Mouse (Mus musculus) splenic B cell, adult 2 months (primary cell): Measurements from ENCODE around the gene Ptprs.
A peak's percentile ranks its signal among the peaks of the same experiment; 100 is the strongest.

Source experiments
- DNase-seq: peaks from one replicate; pipeline ENCODE4 v3.0.0-alpha.2; 2011; ENCODE audit warnings: low read depth, low spot score
- H3K27me3 ChIP-seq: 2 replicates; pipeline ENCODE4 v1.6.1; 2012; ENCODE audit warnings: mild to moderate bottlenecking, low read length, moderate library complexity, mixed read lengths; ENCODE audit not compliant: control insufficient read depth, poor library complexity, insufficient read depth, severe bottlenecking
- H3K36me3 ChIP-seq: 2 replicates; pipeline ENCODE4 v1.6.1; 2012; ENCODE audit warnings: mild to moderate bottlenecking, low read length, moderate library complexity, mixed read lengths; ENCODE audit not compliant: control insufficient read depth, poor library complexity, insufficient read depth, severe bottlenecking

The Ptprs gene

GRCm38 (mm10) chr17:56477191-56477818 lies 1.0 kb upstream of the Ptprs start:
- no peaks in the 10 kb centered on the region for H3K27me3 ChIP-seq
- DNase-seq, result no peak
- no peaks in the 10 kb centered on the region for H3K36me3 ChIP-seq

GRCm38 (mm10) chr17:56475584-56476401 lies 490 bp downstream of the Ptprs start:
- DNase-seq, result no peak
- no peaks in the 10 kb centered on the region for H3K36me3 ChIP-seq
- H3K27me3 ChIP-seq, result no peaks in the 10 kb centered on the region

DNA sequence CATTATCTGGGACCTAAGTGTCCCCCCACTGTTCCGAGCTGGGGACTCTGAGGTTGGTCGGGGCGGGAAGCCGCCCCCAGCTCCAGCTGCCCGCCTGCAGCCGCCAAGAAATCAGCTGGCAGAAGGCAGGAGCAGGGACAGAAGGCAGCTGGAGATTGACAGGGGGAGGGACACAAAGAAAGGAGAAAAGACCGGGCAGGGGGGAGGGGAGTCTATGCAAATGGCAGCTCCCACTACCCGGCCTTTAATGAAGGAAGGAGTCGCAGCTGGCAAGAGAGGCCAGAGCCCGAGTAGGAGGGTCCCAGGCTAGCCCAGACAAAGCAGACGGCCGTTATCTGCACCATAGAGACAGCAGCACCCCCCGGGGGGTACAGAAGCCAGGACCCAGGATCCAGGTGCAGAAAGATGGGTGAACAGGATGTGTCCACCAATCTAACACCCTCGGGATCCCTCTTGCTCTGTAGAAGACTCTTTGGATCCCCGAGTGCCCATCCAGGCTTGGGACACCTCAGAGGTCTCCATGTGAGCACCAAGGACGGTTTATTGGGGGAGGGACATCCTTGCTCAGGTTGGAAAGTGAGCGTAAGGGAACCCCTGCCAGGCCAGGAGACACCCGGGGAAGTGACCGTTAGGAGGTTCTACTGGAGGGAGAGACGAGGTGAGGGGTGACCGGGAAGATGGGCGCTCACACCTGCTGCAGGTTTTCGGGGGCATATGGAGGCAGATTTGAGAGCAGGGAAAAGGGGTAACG lies 1.3 kb downstream of the Ptprs start:
- Histone ChIP-seq H3K27me3 (no peaks in the 10 kb centered on the region; the same call in 1 of the 2 replicates), H3K36me3 (no peaks in the 10 kb centered on the region)
- DNase-seq, result no peak

- H3K27me3 ChIP-seq, result no peaks in the 10 kb centered on the region; the same call in 1 of the 2 replicates
- peak; percentile 49 for DNase-seq
- H3K36me3 ChIP-seq, result no peaks in the 10 kb centered on the region
These were observed 1.9 kb downstream of the Ptprs start for GRCm38 (mm10) chr17:56474311-56474830.

- Histone ChIP-seq H3K27me3 (no peaks in the 10 kb centered on the region; the same call in 1 of the 2 replicates), H3K36me3 (no peaks in the 10 kb centered on the region)
- no peak for DNase-seq
These were observed 2.7 kb downstream of the Ptprs start for GRCm38 (mm10) chr17:56473611-56473905.

- DNase-seq, result peak; percentile 86
- H3K27me3 ChIP-seq, result no peaks in the 10 kb centered on the region; the same call in 1 of the 2 replicates
- H3K36me3 ChIP-seq, result no peaks in the 10 kb centered on the region
These were observed 3.3 kb downstream of the Ptprs start for GRCm38 (mm10) chr17:56472733-56473610.

GRCm38 (mm10) chr17:56472121-56472520 lies 4.2 kb downstream of the Ptprs start:
- no peaks in the 10 kb centered on the region for H3K36me3 ChIP-seq

DNA sequence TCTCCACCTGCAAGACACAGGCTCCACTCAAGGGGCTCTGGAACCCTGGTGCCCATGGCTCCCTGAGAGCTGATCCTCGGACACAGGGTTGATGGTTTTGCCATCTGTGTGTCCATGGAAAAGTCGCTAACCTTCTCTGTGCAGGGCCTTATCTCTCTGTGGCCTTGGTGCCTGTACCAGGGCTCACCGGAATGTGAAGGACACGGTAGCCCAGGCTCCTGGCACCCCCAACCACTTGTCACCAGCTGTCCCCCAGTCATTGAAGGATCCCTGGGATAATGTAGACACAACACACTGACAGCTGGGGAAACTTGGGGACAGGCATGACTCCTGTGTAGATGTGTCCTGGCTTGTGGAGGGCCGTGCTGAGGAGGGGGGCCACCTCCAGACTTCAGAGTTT lies 5.1 kb downstream of the Ptprs start:
- DNase-seq, result no peak
- no peaks in the 10 kb centered on the region for H3K36me3 ChIP-seq
- no peaks in the 10 kb centered on the region; the same call in 1 of the 2 replicates for H3K27me3 ChIP-seq

More at GRCm38 (mm10) chr17:56472121-56472520, 4.2 kb downstream of the Ptprs start:
- no peaks in the 10 kb centered on the region; the same call in 1 of the 2 replicates for H3K27me3 ChIP-seq
- no peak for DNase-seq

DNA sequence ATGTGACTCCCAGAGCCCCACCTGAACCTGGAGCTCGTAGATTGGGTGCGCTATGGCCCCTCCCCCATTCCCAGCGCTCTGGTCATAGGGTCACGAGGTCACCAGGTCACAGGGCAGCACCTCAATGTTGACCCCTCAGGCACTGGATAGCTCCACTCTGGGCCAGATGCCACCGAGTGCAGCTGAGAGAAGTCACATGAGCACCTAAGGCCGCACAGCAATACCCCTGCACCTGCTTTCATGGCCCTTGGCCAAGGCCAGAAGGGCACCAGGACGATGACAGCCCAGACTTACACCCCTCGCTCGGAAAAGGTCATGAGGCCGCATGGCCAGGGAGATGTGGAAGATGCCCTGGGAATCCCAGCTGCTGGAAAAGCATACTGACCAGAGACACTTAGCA lies 5.7 kb downstream of the Ptprs start:
- Histone ChIP-seq H3K27me3 (no peaks in the 10 kb centered on the region; the same call in 1 of the 2 replicates), H3K36me3 (no peaks in the 10 kb centered on the region)

DNA sequence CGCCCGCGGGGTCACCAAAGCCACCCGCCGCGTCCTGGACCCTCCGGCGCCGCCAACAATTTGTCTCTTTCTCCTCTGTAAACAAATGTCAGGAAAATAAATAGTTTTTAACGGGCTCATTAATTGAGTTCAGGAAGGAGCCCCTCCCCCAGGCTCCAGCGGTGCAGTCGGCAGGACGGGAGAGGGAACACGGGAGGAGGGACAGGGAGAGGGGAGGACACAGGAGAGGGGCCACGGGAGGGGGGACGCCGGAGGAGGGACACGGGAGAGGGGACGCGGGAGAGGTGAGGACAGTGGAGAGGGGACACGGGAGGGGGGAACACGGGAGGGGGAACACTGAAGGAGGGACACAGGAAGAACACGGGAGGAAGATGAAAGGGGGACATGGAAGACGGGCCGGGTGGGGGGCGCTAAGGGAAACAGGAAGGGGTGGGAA lies 6.3 kb downstream of the Ptprs start:
- no peaks in the 10 kb centered on the region for H3K36me3 ChIP-seq
- no peaks in the 10 kb centered on the region; the same call in 1 of the 2 replicates for H3K27me3 ChIP-seq
- DNase-seq, result no peak

More for the DNA sequence above, 5.7 kb downstream of the Ptprs start:
- no peak for DNase-seq

DNA sequence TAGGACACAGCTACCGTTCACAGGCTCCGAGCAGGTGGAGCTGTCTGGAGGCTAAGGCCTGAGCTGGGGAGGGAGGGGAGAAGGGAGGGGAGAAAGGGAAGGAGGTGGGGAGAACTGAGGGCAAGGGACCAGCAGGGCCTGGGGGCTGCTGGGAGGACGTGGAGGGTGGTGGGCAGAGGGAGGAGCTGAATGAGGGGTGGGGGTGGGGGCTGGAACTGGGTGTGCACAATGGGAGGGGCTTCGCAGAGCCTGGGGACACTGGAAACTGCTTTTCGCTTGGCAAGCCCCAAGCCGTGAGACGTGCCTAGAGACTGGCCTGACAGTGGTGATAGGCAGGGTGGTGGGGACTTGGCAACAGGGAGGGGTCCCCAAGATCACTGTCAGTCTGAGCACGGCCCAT lies 7.0 kb downstream of the Ptprs start:
- no peaks in the 10 kb centered on the region for H3K36me3 ChIP-seq
- no peak for DNase-seq
- no peaks in the 10 kb centered on the region; the same call in 1 of the 2 replicates for H3K27me3 ChIP-seq

DNA sequence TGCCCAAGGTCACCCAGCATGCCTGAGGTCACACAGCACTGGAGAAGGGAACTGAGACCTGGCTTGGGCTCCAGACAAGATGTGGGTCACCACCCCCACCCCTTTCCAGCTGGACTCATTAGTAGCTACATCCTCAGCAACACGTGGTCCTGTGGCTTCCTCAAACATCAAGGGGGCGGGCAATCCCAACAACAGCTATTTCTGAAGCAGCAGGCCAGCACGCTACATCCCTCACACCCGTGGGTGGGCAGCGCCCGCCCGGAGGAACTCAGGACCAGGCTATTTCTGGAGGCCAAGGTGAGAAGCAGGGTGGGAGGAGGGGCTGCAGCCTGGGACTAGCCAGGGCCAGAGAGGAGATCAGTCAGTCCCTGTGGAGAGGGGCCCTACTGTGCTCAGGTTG lies 7.4 kb downstream of the Ptprs start:
- H3K36me3 ChIP-seq, result no peaks in the 10 kb centered on the region
- no peak for DNase-seq
- no peaks in the 10 kb centered on the region; the same call in 1 of the 2 replicates for H3K27me3 ChIP-seq

- DNase-seq, result no peak
- Histone ChIP-seq H3K27me3 (no peaks in the 10 kb centered on the region; the same call in 1 of the 2 replicates), H3K36me3 (no peaks in the 10 kb centered on the region)
These were observed 7.9 kb downstream of the Ptprs start for GRCm38 (mm10) chr17:56468380-56468779.

DNA sequence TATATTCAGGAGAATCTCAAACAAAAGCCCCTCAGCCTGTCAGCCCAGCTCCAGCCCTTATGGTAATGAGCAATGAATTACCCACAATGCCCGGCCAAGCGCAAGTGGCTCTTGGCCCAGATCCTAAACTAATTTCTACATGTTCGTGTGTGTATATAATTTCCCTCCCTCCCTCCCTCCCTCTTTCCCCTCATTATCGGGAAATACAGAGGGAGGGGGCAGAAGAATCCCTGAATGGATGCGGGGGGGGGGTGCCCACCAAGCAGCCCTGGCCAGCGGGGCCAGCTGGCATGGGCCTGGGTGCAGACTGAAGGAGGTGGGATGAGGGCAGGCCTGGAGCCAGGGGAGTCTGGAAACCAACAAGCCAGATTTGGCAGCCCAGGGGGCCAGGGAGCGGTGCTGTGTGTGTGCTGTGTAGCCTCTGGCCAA lies 8.8 kb downstream of the Ptprs start:
- DNase-seq, result no peak
- H3K36me3 ChIP-seq, result no peaks in the 10 kb centered on the region
- H3K27me3 ChIP-seq, result no peaks in the 10 kb centered on the region; the same call in 1 of the 2 replicates
